Mouse (Mus musculus) right cerebral cortex, postnatal 14 days (tissue): ENCODE results near the gene Cep152.

Experiments
- DNase-seq: peaks from one replicate; pipeline ENCODE4 v3.0.0; 2022

Gene Cep152

GRCm38 (mm10) chr2:125548806-125549578 lies 75.9 kb downstream of the Cep152 start:
- no peak for DNase-seq

- DNase-seq, result no peak
These were observed 79.9 kb downstream of the Cep152 start for GRCm38 (mm10) chr2:125544986-125545385.

GRCm38 (mm10) chr2:125543646-125544045 lies 81.3 kb downstream of the Cep152 start:
- no peak for DNase-seq

GRCm38 (mm10) chr2:125541451-125541850 lies 83.5 kb downstream of the Cep152 start:
- no peak for DNase-seq

- DNase-seq, result no peak
These were observed 84.3 kb downstream of the Cep152 start for GRCm38 (mm10) chr2:125540579-125540978.

GRCm38 (mm10) chr2:125539640-125540039 lies 85.3 kb downstream of the Cep152 start:
- no peak for DNase-seq

- DNase-seq, result no peak
These were observed 94.2 kb downstream of the Cep152 start for GRCm38 (mm10) chr2:125530665-125531064.

GRCm38 (mm10) chr2:125526566-125526965 lies 98.3 kb downstream of the Cep152 start:
- no peak for DNase-seq

- DNase-seq, result no peak
These were observed 99.4 kb downstream of the Cep152 start for GRCm38 (mm10) chr2:125525484-125525883.

GRCm38 (mm10) chr2:125516594-125516993 lies 108.3 kb downstream of the Cep152 start:
- DNase-seq, result no peak

GRCm38 (mm10) chr2:125515291-125516057 lies 109.4 kb downstream of the Cep152 start:
- peak; percentile 13 for DNase-seq

GRCm38 (mm10) chr2:125514391-125514790 lies 110.5 kb downstream of the Cep152 start:
- DNase-seq, result no peak
